Mouse (Mus musculus) MEL (cell line): ENCODE results near the gene Gaa. TPM values are rescaled to one million over a fixed set of nuclear protein-coding genes. Genes with fewer than 3 reads are reported as not detected.

Source experiments
- DNase-seq: peaks from one replicate; pipeline ENCODE4 v3.0.0; 2011; ENCODE audit warnings: low read depth, low spot score
- H3K27ac ChIP-seq: 2 replicates; pipeline ENCODE4 v1.5.1; 2012; ENCODE audit warnings: low read depth, mild to moderate bottlenecking, control low read depth, low read length, moderate library complexity; ENCODE audit not compliant: control insufficient read depth
- H3K27me3 ChIP-seq, 2 experiments: fragments of 150-350 bp in 1 of 2; sonication (generic) in 1 of 2; 2 replicates each; pipeline ENCODE4 v1.6.1; 2012; ENCODE audit warnings: low read length in 2 of 2, mild to moderate bottlenecking in 2 of 2, improper control_type of control experiment in 1 of 2, moderate library complexity in 1 of 2; ENCODE audit not compliant: insufficient read depth in 2 of 2, control insufficient read depth in 1 of 2
- H3K36me3 ChIP-seq, 2 experiments: 2 replicates each; pipeline ENCODE4 v1.6.1; 2012 to 2014; ENCODE audit warnings: low read length in 2 of 2, improper control_type of control experiment in 1 of 2, inconsistent platforms in 1 of 2, mild to moderate bottlenecking in 1 of 2; ENCODE audit not compliant: insufficient read depth in 2 of 2, control insufficient read depth in 1 of 2
- H3K4me1 ChIP-seq, 2 experiments: fragments of 150-350 bp in 1 of 2; sonication (generic) in 1 of 2; 2 replicates each; pipeline ENCODE4 v1.6.1; 2012; ENCODE audit warnings: low read length in 2 of 2, improper control_type of control experiment in 1 of 2, mild to moderate bottlenecking in 1 of 2; ENCODE audit not compliant: insufficient read depth in 2 of 2, control insufficient read depth in 1 of 2
- H3K4me3 ChIP-seq, 2 experiments: fragments of 150-350 bp in 1 of 2; sonication (generic) in 1 of 2; 2 replicates each; pipeline ENCODE4 v1.5.1; 2012; ENCODE audit warnings: low read depth in 2 of 2, low read length in 2 of 2, mild to moderate bottlenecking in 2 of 2, moderate library complexity in 2 of 2, control low read depth in 1 of 2, improper control_type of control experiment in 1 of 2; ENCODE audit not compliant: control insufficient read depth in 1 of 2, insufficient read depth in 1 of 2
- H3K79me2 ChIP-seq: 2 replicates; pipeline ENCODE4 v1.6.1; 2012; ENCODE audit warnings: mild to moderate bottlenecking, low read length, moderate library complexity; ENCODE audit not compliant: control insufficient read depth, poor library complexity, insufficient read depth
- H3K9ac ChIP-seq: 2 replicates; pipeline ENCODE4 v1.6.1; 2012; ENCODE audit warnings: low read depth, mild to moderate bottlenecking, control low read depth, low read length, moderate library complexity; ENCODE audit not compliant: control insufficient read depth, poor library complexity, severe bottlenecking
- H3K9me3 ChIP-seq: fragments of 150-350 bp; sonication (generic); replicated peaks from 2 replicates; pipeline ENCODE4 v1.6.1; 2012; ENCODE audit warnings: mild to moderate bottlenecking, low read length, improper control_type of control experiment, moderate library complexity; ENCODE audit not compliant: insufficient read depth
- BHLHE40 ChIP-seq: IDR thresholded peaks from 2 replicates; pipeline ENCODE4 v1.6.1; 2012; ENCODE audit warnings: low read depth, mild to moderate bottlenecking, inconsistent platforms, low read length, improper control_type of control experiment, borderline replicate concordance
- E2F4 ChIP-seq: IDR thresholded peaks from 2 replicates; pipeline ENCODE4 v1.6.1; 2011; ENCODE audit warnings: low read depth, low read length, improper control_type of control experiment, borderline replicate concordance
- EP300 ChIP-seq, 2 experiments: IDR thresholded peaks; 2 replicates each; pipeline ENCODE4 v1.6.1; 2011; ENCODE audit warnings: improper control_type of control experiment in 2 of 2, low read length in 2 of 2, low read depth in 1 of 2, mild to moderate bottlenecking in 1 of 2
- ETS1 ChIP-seq: IDR thresholded peaks from 2 replicates; pipeline ENCODE4 v1.6.1; 2012; ENCODE audit warnings: low read depth, mild to moderate bottlenecking, inconsistent platforms, low read length, improper control_type of control experiment, moderate library complexity
- GATA1 ChIP-seq: IDR thresholded peaks from 2 replicates; pipeline ENCODE4 v1.6.1; 2011; ENCODE audit warnings: low read depth, low read length, improper control_type of control experiment
- JUND ChIP-seq: IDR thresholded peaks from 2 replicates; pipeline ENCODE4 v1.6.1; 2011; ENCODE audit warnings: low read depth, mild to moderate bottlenecking, improper control_type of control experiment, low read length
- MAX ChIP-seq: IDR thresholded peaks from 2 replicates; pipeline ENCODE4 v1.6.1; 2011; ENCODE audit warnings: low read length, improper control_type of control experiment
- MAZ ChIP-seq: IDR thresholded peaks from 2 replicates; pipeline ENCODE4 v1.6.1; 2012; ENCODE audit warnings: low read depth, mild to moderate bottlenecking, inconsistent platforms, low read length, improper control_type of control experiment
- MXI1 ChIP-seq: IDR thresholded peaks from 2 replicates; pipeline ENCODE4 v1.6.1; 2011; ENCODE audit warnings: mild to moderate bottlenecking, low read depth, low read length, improper control_type of control experiment
- MYC ChIP-seq: IDR thresholded peaks from 2 replicates; pipeline ENCODE4 v1.6.1; 2011; ENCODE audit warnings: low read depth, mild to moderate bottlenecking, low read length, improper control_type of control experiment, moderate library complexity
- NELFE ChIP-seq: IDR thresholded peaks from 2 replicates; pipeline ENCODE4 v1.6.1; 2011; ENCODE audit warnings: low read depth, low read length, improper control_type of control experiment
- NRF1 ChIP-seq: IDR thresholded peaks from 2 replicates; pipeline ENCODE4 v1.6.1; 2014; ENCODE audit warnings: low read depth, mild to moderate bottlenecking, inconsistent platforms, low read length, improper control_type of control experiment, moderate library complexity; ENCODE audit not compliant: poor library complexity, insufficient read depth, severe bottlenecking
- POLR2A ChIP-seq, 2 experiments: IDR thresholded peaks; 2 replicates each; pipeline ENCODE4 v1.6.1; 2011 to 2012; ENCODE audit warnings: low read length in 2 of 2, mild to moderate bottlenecking in 2 of 2, control low read depth in 1 of 2, improper control_type of control experiment in 1 of 2, low read depth in 1 of 2, moderate library complexity in 1 of 2; ENCODE audit not compliant: control insufficient read depth in 1 of 2, insufficient read depth in 1 of 2, poor library complexity in 1 of 2
- POLR2AphosphoS2 ChIP-seq: IDR thresholded peaks from 2 replicates; pipeline ENCODE4 v1.6.1; 2011; ENCODE audit warnings: low read length, improper control_type of control experiment
- POLR2AphosphoS5 ChIP-seq: IDR thresholded peaks from 2 replicates; pipeline ENCODE4 v1.6.1; 2012; ENCODE audit warnings: low read depth, borderline replicate concordance, mild to moderate bottlenecking, inconsistent platforms, low read length, moderate library complexity, mixed read lengths
- RAD21 ChIP-seq: IDR thresholded peaks from 2 replicates; pipeline ENCODE4 v1.6.1; 2011; ENCODE audit warnings: mild to moderate bottlenecking, low read depth, low read length, improper control_type of control experiment
- RCOR1 ChIP-seq: IDR thresholded peaks from 2 replicates; pipeline ENCODE4 v1.6.1; 2012; ENCODE audit warnings: low read depth, mild to moderate bottlenecking, inconsistent platforms, low read length, improper control_type of control experiment
- SIN3A ChIP-seq: IDR thresholded peaks from 2 replicates; pipeline ENCODE4 v1.6.1; 2012; ENCODE audit warnings: low read length, improper control_type of control experiment, inconsistent platforms
- SMC3 ChIP-seq: IDR thresholded peaks from 2 replicates; pipeline ENCODE4 v1.6.1; 2011; ENCODE audit warnings: low read depth, low read length, improper control_type of control experiment
- TBP ChIP-seq: IDR thresholded peaks from 2 replicates; pipeline ENCODE4 v1.8.0; 2011; ENCODE audit warnings: low read depth, low read length, improper control_type of control experiment
- TCF12 ChIP-seq: IDR thresholded peaks from 2 replicates; pipeline ENCODE4 v1.6.1; 2014; ENCODE audit warnings: low read depth, mild to moderate bottlenecking, inconsistent platforms, low read length, improper control_type of control experiment, moderate library complexity
- UBTF ChIP-seq: IDR thresholded peaks from 2 replicates; pipeline ENCODE4 v1.6.1; 2012; ENCODE audit warnings: low read depth, mild to moderate bottlenecking, inconsistent platforms, low read length, improper control_type of control experiment, moderate library complexity, borderline replicate concordance; ENCODE audit not compliant: insufficient read depth
- USF1 ChIP-seq: IDR thresholded peaks from 2 replicates; pipeline ENCODE4 v1.6.1; 2014; ENCODE audit warnings: low read depth, mild to moderate bottlenecking, inconsistent platforms, low read length, improper control_type of control experiment, moderate library complexity
- USF2 ChIP-seq, 2 experiments: IDR thresholded peaks; 2 replicates each; pipeline ENCODE4 v1.6.1; 2011 to 2012; ENCODE audit warnings: improper control_type of control experiment in 2 of 2, low read length in 2 of 2, borderline replicate concordance in 1 of 2, inconsistent platforms in 1 of 2, low read depth in 1 of 2, mild to moderate bottlenecking in 1 of 2; ENCODE audit not compliant: insufficient read depth in 1 of 2
- ZC3H11A ChIP-seq: IDR thresholded peaks from 2 replicates; pipeline ENCODE4 v1.6.1; 2012; ENCODE audit warnings: low read depth, mild to moderate bottlenecking, inconsistent platforms, low read length, improper control_type of control experiment
- ZMIZ1 ChIP-seq: IDR thresholded peaks from 2 replicates; pipeline ENCODE4 v1.6.1; 2012; ENCODE audit warnings: low read depth, mild to moderate bottlenecking, inconsistent platforms, low read length, improper control_type of control experiment, moderate library complexity
- ZNF384 ChIP-seq: IDR thresholded peaks from 2 replicates; pipeline ENCODE4 v1.6.1; 2012; ENCODE audit warnings: low read depth, mild to moderate bottlenecking, inconsistent platforms, low read length, improper control_type of control experiment
- polyA plus RNA-seq, 2 experiments: library from polyadenylated mRNA; stranded (reverse) in 1 of 2; unstranded in 1 of 2; fragments of >175 nt in 1 of 2; fragments of >200 nt in 1 of 2; gene quantifications; 2 replicates each; pipeline versions ENCODE4 v1.2.1 to v1.2.4; 2012; ENCODE audit warnings: low replicate concordance in 2 of 2, low read depth in 1 of 2; ENCODE audit not compliant: insufficient read length in 2 of 2, insufficient read depth in 1 of 2, missing spikeins in 1 of 2
- total RNA-seq: library from RNA; depleted of rRNA; stranded (reverse); fragments of 300-350 nt; gene quantifications from 2 replicates; pipeline ENCODE4 v1.2.3, GENCODE M21; 2012

Gaa gene
- total and polyA plus RNA-seq, 3 experiments, result 54.1 to 85.6 TPM; not detected in 1

GRCm38 (mm10) chr11:119258572-119259322, 8.9 kb upstream of the Gaa start:
- H3K79me2 ChIP-seq, result no peaks in the 10 kb centered on the region
- H3K9ac ChIP-seq, result peak overlapping the region; percentile 65
- no peaks in the 10 kb centered on the region for H3K36me3 ChIP-seq
- peak overlapping the region; percentile 89 for H3K27ac ChIP-seq
- peak overlapping the region; percentile 60 to 63 for H3K4me3 ChIP-seq
- TF ChIP-seq ZNF384 (no peak), POLR2AphosphoS2 (peak; percentile 93), E2F4 (no peak; the same call in 1 of the 2 replicates), BHLHE40 (peak; percentile 94), SIN3A (peak; percentile 87), MAZ (peak; percentile 49; the same call in 1 of the 2 replicates), TBP (peak; percentile 99), RAD21 (no peak), ZC3H11A (no peak), RCOR1 (peak; percentile 69), NELFE (peak; percentile 85), MAX (peak; percentile 94), EP300 (IDR thresholded peaks at IDR 0.05; ENCODE audit: low read depth in 1 of 2, low read length in 2 of 2) (no peak; a peak in 1 of 4 replicates), UBTF (no peak), POLR2A (IDR thresholded peaks at IDR 0.05; ENCODE audit: control insufficient read depth in 1 of 2, insufficient read depth in 1 of 2, low read depth in 1 of 2, low read length in 2 of 2, poor library complexity in 1 of 2) (peak; percentile 67 to 86), GATA1 (0 out of 2 replicates have a peak, but pooled peaks have one; percentile 4), SMC3 (no peak), ETS1 (peak; percentile 75), USF1 (peak; percentile 98), POLR2AphosphoS5 (peak; percentile 63), JUND (0 out of 2 replicates have a peak, but pooled peaks have one; percentile 47), ZMIZ1 (peak; percentile 99), MYC (peak; percentile 86), TCF12 (0 out of 2 replicates have a peak, but pooled peaks have one; percentile 58), NRF1 (peak; percentile 96), MXI1 (peak; percentile 92), USF2 (IDR thresholded peaks at IDR 0.05; ENCODE audit: borderline replicate concordance in 1 of 2, insufficient read depth in 1 of 2, low read depth in 1 of 2, low read length in 2 of 2) (peak; percentile 73 to 94; a peak in 3 of 4 replicates)
- peak; percentile 97 for DNase-seq
- H3K9me3 ChIP-seq, result no peaks in the 10 kb centered on the region
- no peaks in the 10 kb centered on the region for H3K27me3 ChIP-seq
- H3K4me1 ChIP-seq, result peaks cover 0 to 8% of the 10 kb centered on the region in 2 experiments; a peak in 3 of 4 replicates
